Mouse (Mus musculus): Measurements from ENCODE around the gene S100b. TPM values are rescaled to one million over a fixed set of nuclear protein-coding genes. Genes with fewer than 3 reads are reported as not detected.

The S100b gene
- polyA plus RNA-seq, 1 experiment from 2014 or later: 1.1 TPM

- Histone ChIP-seq H3K9ac (ENCODE audit: low read length) (no peak overlapping the region), H3K9me3 (ENCODE audit: control insufficient read depth, low read length) (no peaks in the 10 kb centered on the region), H3K4me2 (ENCODE audit: low read length) (no peak overlapping the region), H3K4me3 (ENCODE audit: control insufficient read depth in 1 of 2, insufficient read depth in 1 of 2, low read depth in 1 of 2, low read length in 2 of 2) (no peak overlapping the region), H3K27me3 (ENCODE audit: control insufficient read depth, insufficient read depth, low read length) (no peaks in the 10 kb centered on the region), H3K4me1 (ENCODE audit: control insufficient read depth in 2 of 2, insufficient read depth in 2 of 2, low read length in 2 of 2) (no peaks in the 10 kb centered on the region), H3K27ac (replicated peaks in 1 of 2; ENCODE audit: control insufficient read depth in 1 of 2, insufficient read depth in 1 of 2, low read depth in 2 of 2, low read length in 2 of 2) (no peak overlapping the region), H3K36me3 (ENCODE audit: control insufficient read depth, insufficient read depth, low read length) (peaks cover 96% of the 10 kb centered on the region)
- ATAC-seq (ENCODE audit: insufficient number of reproducible peaks, insufficient read depth, low FRiP score, low read depth): no peak
- 89% methylated on average over 5 of the region's 5 CpGs for WGBS
Observed at GRCm38 (mm10) chr10:76289052-76289451, 35.4 kb downstream of the S100b start.

- Histone ChIP-seq H3K4me2 (ENCODE audit: low read length) (no peak overlapping the region), H3K4me1 (ENCODE audit: control insufficient read depth in 2 of 2, insufficient read depth in 2 of 2, low read length in 2 of 2) (no peaks in the 10 kb centered on the region), H3K36me3 (ENCODE audit: control insufficient read depth, insufficient read depth, low read length) (peaks cover 96% of the 10 kb centered on the region), H3K9ac (ENCODE audit: low read length) (no peak overlapping the region), H3K9me3 (ENCODE audit: control insufficient read depth, low read length) (no peaks in the 10 kb centered on the region), H3K27me3 (ENCODE audit: control insufficient read depth, insufficient read depth, low read length) (no peaks in the 10 kb centered on the region), H3K4me3 (ENCODE audit: control insufficient read depth in 1 of 2, insufficient read depth in 1 of 2, low read depth in 1 of 2, low read length in 2 of 2) (no peak overlapping the region), H3K27ac (replicated peaks in 1 of 2; ENCODE audit: control insufficient read depth in 1 of 2, insufficient read depth in 1 of 2, low read depth in 2 of 2, low read length in 2 of 2) (no peak overlapping the region)
- 89% methylated on average over 3 of the region's 3 CpGs for WGBS
- ATAC-seq (ENCODE audit: insufficient number of reproducible peaks, insufficient read depth, low FRiP score, low read depth): no peak
Observed at GRCm38 (mm10) chr10:76289936-76290671, 36.5 kb downstream of the S100b start.

- Histone ChIP-seq H3K4me2 (ENCODE audit: low read length) (no peak overlapping the region), H3K27me3 (ENCODE audit: control insufficient read depth, insufficient read depth, low read length) (no peaks in the 10 kb centered on the region), H3K9ac (ENCODE audit: low read length) (no peak overlapping the region), H3K27ac (replicated peaks in 1 of 2; ENCODE audit: control insufficient read depth in 1 of 2, insufficient read depth in 1 of 2, low read depth in 2 of 2, low read length in 2 of 2) (no peak overlapping the region), H3K4me3 (ENCODE audit: control insufficient read depth in 1 of 2, insufficient read depth in 1 of 2, low read depth in 1 of 2, low read length in 2 of 2) (no peak overlapping the region), H3K36me3 (ENCODE audit: control insufficient read depth, insufficient read depth, low read length) (peaks cover 96% of the 10 kb centered on the region), H3K9me3 (ENCODE audit: control insufficient read depth, low read length) (no peaks in the 10 kb centered on the region), H3K4me1 (ENCODE audit: control insufficient read depth in 2 of 2, insufficient read depth in 2 of 2, low read length in 2 of 2) (no peaks in the 10 kb centered on the region)
- no peak for ATAC-seq (ENCODE audit: insufficient number of reproducible peaks, insufficient read depth, low FRiP score, low read depth)
- 88% methylated on average over 4 of the region's 4 CpGs for WGBS
Observed at GRCm38 (mm10) chr10:76293222-76293621, 39.6 kb downstream of the S100b start.

GRCm38 (mm10) chr10:76300133-76300532, 46.5 kb downstream of the S100b start:
- H3K9me3 ChIP-seq (ENCODE audit: control insufficient read depth, low read length): no peaks in the 10 kb centered on the region
- ATAC-seq (ENCODE audit: insufficient number of reproducible peaks, insufficient read depth, low FRiP score, low read depth): no peak
- 77% methylated on average over 5 of the region's 5 CpGs for WGBS
- H3K27me3 ChIP-seq (ENCODE audit: control insufficient read depth, insufficient read depth, low read length): no peaks in the 10 kb centered on the region
- H3K9ac ChIP-seq (ENCODE audit: low read length): no peak overlapping the region
- no peak overlapping the region for H3K27ac ChIP-seq (replicated peaks in 1 of 2; ENCODE audit: control insufficient read depth in 1 of 2, insufficient read depth in 1 of 2, low read depth in 2 of 2, low read length in 2 of 2)
- peaks cover 88% of the 10 kb centered on the region for H3K36me3 ChIP-seq (ENCODE audit: control insufficient read depth, insufficient read depth, low read length)
- H3K4me2 ChIP-seq (ENCODE audit: low read length): no peak overlapping the region
- no peaks in the 10 kb centered on the region for H3K4me1 ChIP-seq (ENCODE audit: control insufficient read depth in 2 of 2, insufficient read depth in 2 of 2, low read length in 2 of 2)
- no peak overlapping the region for H3K4me3 ChIP-seq (ENCODE audit: control insufficient read depth in 1 of 2, insufficient read depth in 1 of 2, low read depth in 1 of 2, low read length in 2 of 2)

GRCm38 (mm10) chr10:76306738-76307137, 53.1 kb downstream of the S100b start:
- Histone ChIP-seq H3K4me2 (ENCODE audit: low read length) (no peak overlapping the region), H3K4me3 (ENCODE audit: control insufficient read depth in 1 of 2, insufficient read depth in 1 of 2, low read depth in 1 of 2, low read length in 2 of 2) (no peak overlapping the region), H3K27ac (replicated peaks in 1 of 2; ENCODE audit: control insufficient read depth in 1 of 2, insufficient read depth in 1 of 2, low read depth in 2 of 2, low read length in 2 of 2) (no peak overlapping the region), H3K9me3 (ENCODE audit: control insufficient read depth, low read length) (no peaks in the 10 kb centered on the region), H3K36me3 (ENCODE audit: control insufficient read depth, insufficient read depth, low read length) (peaks cover 72% of the 10 kb centered on the region), H3K4me1 (ENCODE audit: control insufficient read depth in 2 of 2, insufficient read depth in 2 of 2, low read length in 2 of 2) (no peaks in the 10 kb centered on the region), H3K27me3 (ENCODE audit: control insufficient read depth, insufficient read depth, low read length) (no peaks in the 10 kb centered on the region), H3K9ac (ENCODE audit: low read length) (no peak overlapping the region)
- ATAC-seq (ENCODE audit: insufficient number of reproducible peaks, insufficient read depth, low FRiP score, low read depth): no peak
- WGBS: 83% methylated on average over 9 of the region's 9 CpGs

MicroRNAs within 50 kb of the gene (microRNA counts, 519-probe panel; counts per million panel counts)
- microRNA mmu-miR-678: 322 counts per million, percentile 70 among the panel's probes with 10 or more counts

Small RNA genes lying within 50 kb of the gene (microRNA-seq; reads per million reads assigned to microRNA genes)
- gene Mir678: not detected

Other genes starting within 250 kb of the S100b start
- gene Zfp280b, start 221.2 kb upstream of the S100b start, polyA plus RNA-seq (2014; fragmentation: Nextera tagmentation; extraction: Ambion mirVana): 13.6 and 14.7 TPM in 2 replicates
- not detected in 2 replicates for gene Slc5a4b, start 142.9 kb upstream of the S100b start, polyA plus RNA-seq (2014; fragmentation: Nextera tagmentation; extraction: Ambion mirVana)
- not detected in 2 replicates for gene Slc5a4a, start 106.4 kb upstream of the S100b start, polyA plus RNA-seq (2014; fragmentation: Nextera tagmentation; extraction: Ambion mirVana)
- 57.7 and 58.6 TPM in 2 replicates for gene Prmt2, start 16.0 kb upstream of the S100b start, polyA plus RNA-seq (2014; fragmentation: Nextera tagmentation; extraction: Ambion mirVana)
- 5.6 and 6.3 TPM in 2 replicates for gene Dip2a, start 91.4 kb downstream of the S100b start, polyA plus RNA-seq (2014; fragmentation: Nextera tagmentation; extraction: Ambion mirVana)
- gene AC141477.1, start 186.6 kb downstream of the S100b start, polyA plus RNA-seq (2014; fragmentation: Nextera tagmentation; extraction: Ambion mirVana): not detected in 2 replicates
- gene Pcnt, start 188.9 kb downstream of the S100b start, polyA plus RNA-seq (2014; fragmentation: Nextera tagmentation; extraction: Ambion mirVana): 11.8 and 13.1 TPM in 2 replicates
- not detected in 2 replicates for gene 2610028H24Rik, start 195.2 kb downstream of the S100b start, polyA plus RNA-seq (2014; fragmentation: Nextera tagmentation; extraction: Ambion mirVana)
- gene Mcm3ap, start 215.1 kb downstream of the S100b start, polyA plus RNA-seq (2014; fragmentation: Nextera tagmentation; extraction: Ambion mirVana): 41.3 and 46.8 TPM in 2 replicates
- 3.7 and 5.0 TPM in 2 replicates for gene Ybey, start 215.3 kb downstream of the S100b start, polyA plus RNA-seq (2014; fragmentation: Nextera tagmentation; extraction: Ambion mirVana)